Mouse (Mus musculus) small intestine, adult 2 months (tissue): ENCODE data around the gene Pla2g6.

Experiments
- CTCF ChIP-seq: fragments of 200-500 bp; IDR thresholded peaks from 2 replicates; pipeline ENCODE4 v1.5.1; 2012; ENCODE audit warnings: low read depth, mild to moderate bottlenecking, control low read depth, inconsistent platforms, low read length, moderate library complexity, mixed read lengths; ENCODE audit not compliant: insufficient replicate concordance, insufficient read length; ENCODE audit errors: extremely low read depth
- POLR2A ChIP-seq: fragments of 200-500 bp; IDR thresholded peaks from 2 replicates; pipeline ENCODE4 v1.6.1; 2012; ENCODE audit warnings: low read depth, mild to moderate bottlenecking, control low read depth, inconsistent platforms, low read length, moderate library complexity

DNA sequence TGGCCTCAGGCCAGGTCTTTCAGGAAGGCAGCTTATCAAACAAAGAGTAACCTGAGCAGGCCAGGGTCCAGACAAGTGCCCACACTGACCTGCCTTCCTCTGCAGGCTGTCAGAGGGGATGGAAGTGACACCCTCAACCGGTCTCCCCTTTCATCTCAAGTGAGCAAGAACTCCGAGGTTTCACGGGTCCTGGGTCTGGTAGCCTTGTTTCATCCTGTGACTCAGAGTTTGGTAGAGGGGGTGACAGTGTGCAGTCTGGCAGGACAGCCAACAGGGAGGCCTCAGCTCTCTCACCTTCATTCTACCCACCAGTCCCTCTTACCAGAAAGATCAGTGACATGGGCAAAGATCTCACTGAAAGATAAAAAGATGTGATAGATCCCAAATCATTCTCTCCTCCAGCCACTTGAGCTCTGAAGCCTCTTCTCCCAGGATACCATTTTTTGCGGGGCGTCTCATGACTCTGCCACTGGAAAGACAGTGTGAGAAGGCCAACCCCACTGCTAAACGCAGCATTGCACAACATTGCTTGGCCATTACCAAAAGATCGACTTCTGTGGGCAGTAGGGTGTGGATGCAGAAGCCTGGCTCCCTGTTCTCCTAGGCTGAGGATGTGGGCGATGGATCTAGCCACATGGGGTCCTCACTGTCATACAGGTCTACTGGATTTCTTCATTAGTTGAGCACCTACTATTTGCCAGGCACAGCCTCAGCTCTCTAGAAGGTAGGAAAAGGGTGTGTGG, 18.0 kb upstream of the Pla2g6 start, which contains the start of gene Maff:
- TF ChIP-seq POLR2A: no peak
- TF ChIP-seq CTCF: no peak
